Mouse (Mus musculus) MN1 (cell line): ENCODE data around the gene B230307C23Rik.
"Not testable (repeated sequence)": the region's sequence is repeated elsewhere in the genome, so short reads cannot be mapped to it uniquely, and the experiment has no call there.

Experiments used
- DNase-seq: peaks from one replicate; pipeline ENCODE4 v3.0.0-alpha.2; 2016; ENCODE audit warnings: low spot score

Gene B230307C23Rik

GRCm38 (mm10) chr16:98022081-98022480, 25.0 kb downstream of the B230307C23Rik start:
- no peak for DNase-seq

- DNase-seq: no peak
Measured at GRCm38 (mm10) chr16:98022657-98023345, 25.7 kb downstream of the B230307C23Rik start.

- DNase-seq: not testable (repeated sequence)
Measured at GRCm38 (mm10) chr16:98026186-98026585, 29.1 kb downstream of the B230307C23Rik start.

GRCm38 (mm10) chr16:98034971-98035370, 37.9 kb downstream of the B230307C23Rik start:
- DNase-seq: not testable (repeated sequence)

GRCm38 (mm10) chr16:98041676-98042075, 44.6 kb downstream of the B230307C23Rik start:
- DNase-seq: peak; percentile 43

GRCm38 (mm10) chr16:98079382-98079781, 82.3 kb downstream of the B230307C23Rik start:
- DNase-seq: not testable (repeated sequence)

- DNase-seq: peak; percentile 71
Measured at GRCm38 (mm10) chr16:98081140-98081539, 84.0 kb downstream of the B230307C23Rik start.
